Mouse (Mus musculus): ENCODE data around the gene Snrpb2. TPM values are rescaled to one million over a fixed set of nuclear protein-coding genes. Genes with fewer than 3 reads are reported as not detected.

Gene Snrpb2
- 0.18 and 2.5 TPM in 2 replicates for polyA plus RNA-seq (2012; ENCODE audit: low replicate concordance)

GRCm38 (mm10) chr2:143062812-143063792 is at the start of gene Snrpb2:
Gene Snrpb2 (plus strand): TSS chr2:143063039.

GRCm38 (mm10) chr2:143078198-143078851 is 15.5 kb downstream of the Snrpb2 start, which contains the start of gene Otor:
Gene Otor (plus strand): TSS chr2:143078473.

Other genes with a start within 250 kb of the Snrpb2 start
- gene Kif16b, start 161.5 kb upstream of the Snrpb2 start, polyA plus RNA-seq (2012; ENCODE audit: low replicate concordance): 1.0 and 1.5 TPM in 2 replicates
- not detected in 2 replicates for gene Otor, start 15.4 kb downstream of the Snrpb2 start, polyA plus RNA-seq (2012; ENCODE audit: low replicate concordance)